In genomic region chr17:34023678-34024077, GRCm38 (mm10) we compare ENCODE assay signal across 8 mouse cellular contexts. TPM values are rescaled to one million over a fixed set of nuclear protein-coding genes. Genes with fewer than 3 reads are reported as not detected.
A peak's percentile ranks its signal among the peaks of the same experiment; 100 is the strongest.
DNase-seq lines count a peak whose midpoint lies in the region; ATAC-seq and TF ChIP-seq lines count a peak whose summit lies in the region.

No protein-coding gene starts in this region.

- 66% methylated on average over 9 of the region's 9 CpGs for WGBS in heart, embryonic 15.5 days
- WGBS in hindbrain, embryonic 13.5 days = 66% methylated on average over 9 of the region's 9 CpGs
- WGBS in midbrain, embryonic 13.5 days = 60% methylated on average over 9 of the region's 9 CpGs

- no peaks in the 10 kb centered on the region for H3K27me3 ChIP-seq in heart, embryonic 15.5 days
- H3K27me3 ChIP-seq in hindbrain, embryonic 13.5 days = no peaks in the 10 kb centered on the region
- no peaks in the 10 kb centered on the region for H3K27me3 ChIP-seq in midbrain, embryonic 13.5 days

- no peak for ATAC-seq in heart, embryonic 15.5 days (replicated peaks; ENCODE audit: insufficient number of reproducible peaks, insufficient read depth, low FRiP score, low read depth)
- no peak for ATAC-seq in hindbrain, embryonic 13.5 days (ENCODE audit: low FRiP score)
- no peak for ATAC-seq in midbrain, embryonic 13.5 days

- H3K27ac ChIP-seq in heart, embryonic 15.5 days = peak overlapping the region; percentile 94
- peak overlapping the region; percentile 80 for H3K27ac ChIP-seq in cortical plate, adult 2 months (ENCODE audit: insufficient read depth, low read length)
- peak overlapping the region; percentile 99 for H3K27ac ChIP-seq in hindbrain, embryonic 13.5 days
- H3K27ac ChIP-seq in midbrain, embryonic 13.5 days = peak overlapping the region; percentile 97

- TF ChIP-seq CTCF in cortical plate, adult 2 months (IDR thresholded peaks at IDR 0.05; ENCODE audit: extremely low read depth, insufficient read depth, low read length) = no peak

- peaks cover 24% of the 10 kb centered on the region for H3K36me3 ChIP-seq in heart, embryonic 15.5 days
- peaks cover 40% of the 10 kb centered on the region for H3K36me3 ChIP-seq in hindbrain, embryonic 13.5 days
- H3K36me3 ChIP-seq in midbrain, embryonic 13.5 days = peaks cover 44% of the 10 kb centered on the region

- no peak for TF ChIP-seq POLR2A in cortical plate, adult 2 months (IDR thresholded peaks at IDR 0.05; ENCODE audit: extremely low read depth, insufficient read depth, low read length)

- DNase-seq in heart, postnatal 4 days = no peak
- DNase-seq in adipocyte (ENCODE audit: low spot score) = no peak
- no peak for DNase-seq in layer of hippocampus, adult 18-20 months (ENCODE audit: low spot score in 2 of 2)
- DNase-seq in cerebellum, adult 11-12 months = no peak

- H3K4me2 ChIP-seq in heart, embryonic 15.5 days = peak overlapping the region; percentile 92
- H3K4me2 ChIP-seq in hindbrain, embryonic 13.5 days = peak overlapping the region; percentile 99
- peak overlapping the region; percentile 100 for H3K4me2 ChIP-seq in midbrain, embryonic 13.5 days (replicated peaks)

- peaks cover 39% of the 10 kb centered on the region for H3K4me1 ChIP-seq in heart, embryonic 15.5 days (replicated peaks)
- peaks cover 5% of the 10 kb centered on the region; the same call in 1 of the 2 replicates for H3K4me1 ChIP-seq in cortical plate, adult 2 months (ENCODE audit: control insufficient read depth, insufficient read depth, low read length)
- H3K4me1 ChIP-seq in hindbrain, embryonic 13.5 days (replicated peaks) = peaks cover 56% of the 10 kb centered on the region
- H3K4me1 ChIP-seq in midbrain, embryonic 13.5 days (replicated peaks) = peaks cover 54% of the 10 kb centered on the region

- no peaks in the 10 kb centered on the region; the same call in 1 of the 2 replicates for H3K9me3 ChIP-seq in heart, embryonic 15.5 days (replicated peaks)
- H3K9me3 ChIP-seq in hindbrain, embryonic 13.5 days = no peaks in the 10 kb centered on the region
- no peaks in the 10 kb centered on the region for H3K9me3 ChIP-seq in midbrain, embryonic 13.5 days

- H3K4me3 ChIP-seq in heart, embryonic 15.5 days = peak overlapping the region; percentile 73
- H3K4me3 ChIP-seq in cortical plate, adult 2 months (ENCODE audit: insufficient read depth, low read length) = peak overlapping the region; percentile 87
- peak overlapping the region; percentile 83 for H3K4me3 ChIP-seq in hindbrain, embryonic 13.5 days
- H3K4me3 ChIP-seq in midbrain, embryonic 13.5 days (replicated peaks) = peak overlapping the region; percentile 90

- H3K9ac ChIP-seq in heart, embryonic 15.5 days = peak overlapping the region; percentile 95
- peak overlapping the region; percentile 99 for H3K9ac ChIP-seq in hindbrain, embryonic 13.5 days
- H3K9ac ChIP-seq in midbrain, embryonic 13.5 days (replicated peaks) = peak overlapping the region; percentile 90

RNA-seq across cellular contexts. Expression of gene Ring1, which starts 0.8 kb away (rescaled TPM):
- 15.8 and 20.8 TPM in 2 replicates for polyA plus RNA-seq in heart, embryonic 15.5 days (2015; fragmentation: Nextera tagmentation; extraction: Ambion mirVana)
- 10 to 100 TPM; 18.7 to 19.8 TPM for total RNA-seq in heart, postnatal 4 days (2021)
- polyA plus RNA-seq in cortical plate, adult 2 months (2012; rRNA removed) = 73.1 and 73.2 TPM in 2 replicates
- polyA plus RNA-seq in hindbrain, embryonic 13.5 days (2015; fragmentation: Nextera tagmentation; extraction: Ambion mirVana) = 19.2 and 21.5 TPM in 2 replicates
- polyA plus RNA-seq in midbrain, embryonic 13.5 days (2015; fragmentation: Nextera tagmentation; extraction: Ambion mirVana) = 20.1 and 24.3 TPM in 2 replicates
- 10 to 100 TPM; 39.0 to 40.8 TPM for total RNA-seq in layer of hippocampus, adult 18-20 months (2021)

RNA-seq across cellular contexts. Expression of gene H2-Ke6, which starts 4.2 kb away (rescaled TPM):
- polyA plus RNA-seq in heart, embryonic 15.5 days (2015; fragmentation: Nextera tagmentation; extraction: Ambion mirVana) = 47.4 and 56.2 TPM in 2 replicates
- 10 to 100 TPM; 63.6 to 69.6 TPM for total RNA-seq in heart, postnatal 4 days (2021)
- 59.6 and 61.7 TPM in 2 replicates for polyA plus RNA-seq in cortical plate, adult 2 months (2012; rRNA removed)
- polyA plus RNA-seq in hindbrain, embryonic 13.5 days (2015; fragmentation: Nextera tagmentation; extraction: Ambion mirVana) = 62.9 and 65.0 TPM in 2 replicates
- polyA plus RNA-seq in midbrain, embryonic 13.5 days (2015; fragmentation: Nextera tagmentation; extraction: Ambion mirVana) = 80.5 and 91.7 TPM in 2 replicates
- 10 to 100 TPM; 59.7 to 63.9 TPM for total RNA-seq in layer of hippocampus, adult 18-20 months (2021)

RNA-seq across cellular contexts. Expression of gene Slc39a7, which starts 7.8 kb away (rescaled TPM):
- polyA plus RNA-seq in heart, embryonic 15.5 days (2015; fragmentation: Nextera tagmentation; extraction: Ambion mirVana) = 97.8 and 133 TPM in 2 replicates
- 10 to 100 TPM; 83.8 to 86.5 TPM for total RNA-seq in heart, postnatal 4 days (2021)
- 92.7 and 103 TPM in 2 replicates for polyA plus RNA-seq in cortical plate, adult 2 months (2012; rRNA removed)
- polyA plus RNA-seq in hindbrain, embryonic 13.5 days (2015; fragmentation: Nextera tagmentation; extraction: Ambion mirVana) = 164 and 172 TPM in 2 replicates
- polyA plus RNA-seq in midbrain, embryonic 13.5 days (2015; fragmentation: Nextera tagmentation; extraction: Ambion mirVana) = 176 and 180 TPM in 2 replicates
- 100 to 1,000 TPM in 1 of 2 experiments, 10 to 100 TPM in 1; 90.7 to 105 TPM for total RNA-seq in layer of hippocampus, adult 18-20 months (2021)

RNA-seq across cellular contexts. Expression of gene Rxrb, which starts 7.9 kb away (rescaled TPM):
- 26.8 and 38.5 TPM in 2 replicates for polyA plus RNA-seq in heart, embryonic 15.5 days (2015; fragmentation: Nextera tagmentation; extraction: Ambion mirVana)
- total RNA-seq in heart, postnatal 4 days (2021) = 10 to 100 TPM; 35.5 to 39.5 TPM
- 78.5 and 81.5 TPM in 2 replicates for polyA plus RNA-seq in cortical plate, adult 2 months (2012; rRNA removed)
- polyA plus RNA-seq in hindbrain, embryonic 13.5 days (2015; fragmentation: Nextera tagmentation; extraction: Ambion mirVana) = 56.8 and 59.2 TPM in 2 replicates
- 57.9 and 62.7 TPM in 2 replicates for polyA plus RNA-seq in midbrain, embryonic 13.5 days (2015; fragmentation: Nextera tagmentation; extraction: Ambion mirVana)
- 10 to 100 TPM; 77.1 to 85.8 TPM for total RNA-seq in layer of hippocampus, adult 18-20 months (2021)

RNA-seq across cellular contexts. Expression of gene Col11a2, which starts 15.6 kb away (rescaled TPM):
- polyA plus RNA-seq in heart, embryonic 15.5 days (2015; fragmentation: Nextera tagmentation; extraction: Ambion mirVana) = 1.3 and 4.6 TPM in 2 replicates
- 1 to 10 TPM; 1.4 to 2.2 TPM for total RNA-seq in heart, postnatal 4 days (2021)
- polyA plus RNA-seq in cortical plate, adult 2 months (2012; rRNA removed) = 9.3 and 12.1 TPM in 2 replicates
- 3.2 and 3.8 TPM in 2 replicates for polyA plus RNA-seq in hindbrain, embryonic 13.5 days (2015; fragmentation: Nextera tagmentation; extraction: Ambion mirVana)
- polyA plus RNA-seq in midbrain, embryonic 13.5 days (2015; fragmentation: Nextera tagmentation; extraction: Ambion mirVana) = 2.1 and 2.5 TPM in 2 replicates
- 10 to 100 TPM; 22.5 to 23.4 TPM for total RNA-seq in layer of hippocampus, adult 18-20 months (2021)
